Mouse (Mus musculus) right cerebral cortex, postnatal 10 days (tissue): ENCODE results near the gene Gm45711.

Experiments used
- DNase-seq, 2 experiments: peaks; one replicate each; pipeline ENCODE4 v3.0.0; 2021; ENCODE audit warnings: low spot score in 2 of 2

Gm45711 gene

GRCm38 (mm10) chr8:104242038-104242644 is 67.7 kb downstream of the Gm45711 start:
- no peak for DNase-seq

GRCm38 (mm10) chr8:104239418-104239861 is 70.4 kb downstream of the Gm45711 start:
- DNase-seq, result no peak

GRCm38 (mm10) chr8:104234573-104234972 is 75.3 kb downstream of the Gm45711 start:
- DNase-seq, result no peak

GRCm38 (mm10) chr8:104232919-104233318 is 77.0 kb downstream of the Gm45711 start:
- no peak for DNase-seq

GRCm38 (mm10) chr8:104232039-104232438 is 77.8 kb downstream of the Gm45711 start:
- DNase-seq, result no peak
